Mouse (Mus musculus) embryonic facial prominence, embryonic 11.5 days (tissue): ENCODE measurements around the gene Slc5a5. TPM values are rescaled to one million over a fixed set of nuclear protein-coding genes. Genes with fewer than 3 reads are reported as not detected.

Experiments
- ATAC-seq: fragments of 200-750 bp; cut with Nextera tagmentation; replicated peaks from 2 replicates; pipeline ENCODE4 v1.8.0; 2017; ENCODE audit warnings: low read depth; ENCODE audit not compliant: insufficient number of reproducible peaks, low FRiP score, low TSS enrichment
- DNase-seq: peaks from one replicate; pipeline ENCODE4 v3.0.0-alpha.2; 2015; ENCODE audit warnings: low spot score
- H3K27ac ChIP-seq: fragments of 300-500 bp; sonication (generic); replicated peaks from 2 replicates; pipeline ENCODE4 v1.5.1; 2014; ENCODE audit warnings: mild to moderate bottlenecking, low read depth, low read length, control low read depth
- H3K27me3 ChIP-seq: fragments of 300-500 bp; sonication (generic); 2 replicates; pipeline ENCODE4 v1.6.1; 2014; ENCODE audit warnings: mild to moderate bottlenecking, low read length, moderate library complexity, mixed read lengths; ENCODE audit not compliant: control insufficient read depth, insufficient read depth
- H3K36me3 ChIP-seq: fragments of 300-500 bp; sonication (generic); replicated peaks from 2 replicates; pipeline ENCODE4 v1.6.1; 2014; ENCODE audit warnings: low read depth, mild to moderate bottlenecking, low read length, moderate library complexity, mixed read lengths; ENCODE audit not compliant: control insufficient read depth, insufficient read depth
- H3K4me1 ChIP-seq: fragments of 300-500 bp; sonication (generic); 2 replicates; pipeline ENCODE4 v1.6.1; 2014; ENCODE audit warnings: low read length, mixed read lengths; ENCODE audit not compliant: control insufficient read depth, insufficient read depth
- H3K4me2 ChIP-seq: fragments of 300-500 bp; sonication (generic); 2 replicates; pipeline ENCODE4 v1.6.1; 2014; ENCODE audit warnings: low read depth, mild to moderate bottlenecking, control low read depth, low read length, moderate library complexity
- H3K4me3 ChIP-seq: fragments of 300-500 bp; sonication (generic); 2 replicates; pipeline ENCODE4 v1.5.1; 2014; ENCODE audit warnings: low read depth, low read length, control low read depth
- H3K9ac ChIP-seq: fragments of 300-500 bp; sonication (generic); replicated peaks from 2 replicates; pipeline ENCODE4 v1.6.1; 2014; ENCODE audit warnings: mild to moderate bottlenecking, control low read depth, low read length
- H3K9me3 ChIP-seq: fragments of 300-500 bp; sonication (generic); replicated peaks from 2 replicates; pipeline ENCODE4 v1.6.1; 2016; ENCODE audit warnings: mild to moderate bottlenecking, low read length, inconsistent platforms, mixed read lengths; ENCODE audit not compliant: control insufficient read depth
- WGBS: fragments of 180-500 bp; shearing (Covaris S2); extraction: QIAGEN DNeasy Blood & Tissue Kit; methylation state at CpG from one replicate; pipeline ENCODE4 v1.1.7; 2014; 5-methylcytosine and 5-hydroxymethylcytosine counted together
- polyA plus RNA-seq: library from polyadenylated mRNA; unstranded; fragments of >200 nt; fragmentation: Nextera tagmentation; extraction: Ambion mirVana; gene quantifications from 2 replicates; pipeline ENCODE4 v1.2.1, GENCODE M21; 2014

The Slc5a5 gene
- polyA plus RNA-seq, 1 experiment from 2014 or later = 0.27 TPM

GRCm38 (mm10) chr8:70865350-70866000, 27.1 kb downstream of the Slc5a5 start:
- peak overlapping the region; percentile 80 for H3K27ac ChIP-seq
- no peaks in the 10 kb centered on the region for H3K9me3 ChIP-seq
- DNase-seq (peak; percentile 100), ATAC-seq (peak; percentile 87)
- H3K9ac ChIP-seq = peak overlapping the region; percentile 70
- peaks cover 17% of the 10 kb centered on the region for H3K4me1 ChIP-seq
- H3K4me3 ChIP-seq = peak overlapping the region; percentile 33
- peak overlapping the region; percentile 94 for H3K4me2 ChIP-seq
- 0% methylated on average over 46 of the region's 46 CpGs for WGBS
- H3K27me3 ChIP-seq = peaks cover 15% of the 10 kb centered on the region; the same call in 1 of the 2 replicates
- no peaks in the 10 kb centered on the region for H3K36me3 ChIP-seq

- Histone ChIP-seq H3K9me3 (no peaks in the 10 kb centered on the region), H3K4me1 (peaks cover 17% of the 10 kb centered on the region), H3K27ac (peak overlapping the region; percentile 80), H3K27me3 (peaks cover 15% of the 10 kb centered on the region; the same call in 1 of the 2 replicates), H3K4me3 (peak overlapping the region; percentile 33), H3K4me2 (peak overlapping the region; percentile 94), H3K9ac (peak overlapping the region; percentile 70), H3K36me3 (no peaks in the 10 kb centered on the region)
- peak; percentile 25; the same call in 1 of the 2 replicates for ATAC-seq
- peak; percentile 44 for DNase-seq
- 2% methylated on average over 24 of the region's 24 CpGs for WGBS
Observed at GRCm38 (mm10) chr8:70864712-70865221, 27.8 kb downstream of the Slc5a5 start.

GRCm38 (mm10) chr8:70863956-70864711, 28.4 kb downstream of the Slc5a5 start:
- DNase-seq = peak; percentile 60
- H3K36me3 ChIP-seq = no peaks in the 10 kb centered on the region
- H3K27me3 ChIP-seq = peaks cover 15% of the 10 kb centered on the region; the same call in 1 of the 2 replicates
- peaks cover 16% of the 10 kb centered on the region for H3K4me1 ChIP-seq
- peak overlapping the region; percentile 70 for H3K9ac ChIP-seq
- H3K4me3 ChIP-seq = peak overlapping the region; percentile 40
- no peaks in the 10 kb centered on the region for H3K9me3 ChIP-seq
- ATAC-seq = no peak
- peak overlapping the region; percentile 80; the same call in 1 of the 2 replicates for H3K27ac ChIP-seq
- H3K4me2 ChIP-seq = peak overlapping the region; percentile 94
- 1% methylated on average over 46 of the region's 46 CpGs for WGBS

GRCm38 (mm10) chr8:70862824-70863641, 29.5 kb downstream of the Slc5a5 start, which contains the start of gene Kcnn1:
Kcnn1 (minus strand) TSS chr8:70863258.
- Histone ChIP-seq H3K4me2 (peak within 1 kb of the TSS; percentile 94), H3K4me3 (peak within 1 kb of the TSS; percentile 40), H3K4me1 (peaks cover 14% of the 10 kb centered on the region), H3K36me3 (no peaks in the 10 kb centered on the region), H3K27me3 (peaks cover 15% of the 10 kb centered on the region; the same call in 1 of the 2 replicates), H3K9ac (peak within 1 kb of the TSS; percentile 70), H3K9me3 (no peaks in the 10 kb centered on the region), H3K27ac (no peak within 1 kb of the TSS; the same call in 1 of the 2 replicates)
- DNase-seq (peak; percentile 71), ATAC-seq (no peak)
- under 1% methylated on average over 51 of the region's 55 CpGs for WGBS

GRCm38 (mm10) chr8:70857516-70857915, 35.0 kb downstream of the Slc5a5 start:
- Histone ChIP-seq H3K27me3 (peaks cover 7% of the 10 kb centered on the region; the same call in 1 of the 2 replicates), H3K27ac (no peak overlapping the region), H3K4me3 (no peak overlapping the region), H3K9ac (no peak overlapping the region), H3K9me3 (no peaks in the 10 kb centered on the region), H3K4me2 (peak overlapping the region; percentile 7; the same call in 1 of the 2 replicates), H3K4me1 (peaks cover 2% of the 10 kb centered on the region; the same call in 1 of the 2 replicates), H3K36me3 (no peaks in the 10 kb centered on the region)
- ATAC-seq (no peak; the same call in 1 of the 2 replicates), DNase-seq (peak; percentile 62)
- 6% methylated on average over 4 of the region's 4 CpGs for WGBS

- Histone ChIP-seq H3K4me1 (no peaks in the 10 kb centered on the region; the same call in 1 of the 2 replicates), H3K4me2 (peak overlapping the region; percentile 80), H3K27ac (0 out of 2 replicates have a peak overlapping the region, but pooled peaks have one; percentile 7), H3K27me3 (no peaks in the 10 kb centered on the region), H3K36me3 (no peaks in the 10 kb centered on the region), H3K9ac (peak overlapping the region; percentile 64), H3K4me3 (peak overlapping the region; percentile 37), H3K9me3 (no peaks in the 10 kb centered on the region)
- DNase-seq (peak; percentile 78), ATAC-seq (peak; percentile 57; the same call in 1 of the 2 replicates)
- 7% methylated on average over 33 of the region's 33 CpGs for WGBS
Observed at GRCm38 (mm10) chr8:70856541-70857197, 35.9 kb downstream of the Slc5a5 start.

GRCm38 (mm10) chr8:70856028-70856427, 36.5 kb downstream of the Slc5a5 start:
- 59% methylated on average over 5 of the region's 5 CpGs for WGBS
- no peak overlapping the region for H3K9ac ChIP-seq
- ATAC-seq = no peak

More at GRCm38 (mm10) chr8:70856028-70856427, 36.5 kb downstream of the Slc5a5 start:
- H3K4me1 ChIP-seq = no peaks in the 10 kb centered on the region; the same call in 1 of the 2 replicates
- H3K36me3 ChIP-seq = no peaks in the 10 kb centered on the region
- H3K4me3 ChIP-seq = no peak overlapping the region
- no peaks in the 10 kb centered on the region for H3K27me3 ChIP-seq
- no peaks in the 10 kb centered on the region for H3K9me3 ChIP-seq
- no peak overlapping the region for H3K27ac ChIP-seq
- no peak for DNase-seq
- H3K4me2 ChIP-seq = peak overlapping the region; percentile 4
